Mouse (Mus musculus) neural tube, embryonic 11.5 days (tissue): Measurements from ENCODE around the gene Gatad2b. TPM values are rescaled to one million over a fixed set of nuclear protein-coding genes. Genes with fewer than 3 reads are reported as not detected.
A peak's percentile ranks its signal among the peaks of the same experiment; 100 is the strongest.

ENCODE experiments used
- ATAC-seq: fragments of 200-750 bp; cut with Nextera tagmentation; 2 replicates; pipeline ENCODE4 v1.8.0; 2017; ENCODE audit warnings: moderate number of reproducible peaks, mild to moderate bottlenecking, moderate TSS enrichment, moderate library complexity; ENCODE audit not compliant: insufficient read depth, low FRiP score, low TSS enrichment
- DNase-seq: peaks from one replicate; pipeline ENCODE4 v3.0.0-alpha.2; 2015; ENCODE audit warnings: low spot score
- H3K27ac ChIP-seq: fragments of 300-500 bp; sonication (generic); 2 replicates; pipeline ENCODE4 v1.5.1; 2014; ENCODE audit warnings: low read depth, mild to moderate bottlenecking, low read length
- H3K27me3 ChIP-seq: fragments of 300-500 bp; sonication (generic); 2 replicates; pipeline ENCODE4 v1.6.1; 2014; ENCODE audit warnings: mild to moderate bottlenecking, low read length, mixed read lengths; ENCODE audit not compliant: control insufficient read depth, insufficient read depth
- H3K36me3 ChIP-seq: fragments of 300-500 bp; sonication (generic); 2 replicates; pipeline ENCODE4 v1.6.1; 2014; ENCODE audit warnings: mild to moderate bottlenecking, low read length, moderate library complexity, mixed read lengths; ENCODE audit not compliant: control insufficient read depth, insufficient read depth
- H3K4me1 ChIP-seq: fragments of 300-500 bp; sonication (generic); 2 replicates; pipeline ENCODE4 v1.6.1; 2014; ENCODE audit warnings: low read length, mixed read lengths; ENCODE audit not compliant: control insufficient read depth, insufficient read depth
- H3K4me2 ChIP-seq: fragments of 300-500 bp; sonication (generic); 2 replicates; pipeline ENCODE4 v1.6.1; 2014; ENCODE audit warnings: low read depth, mild to moderate bottlenecking, moderate library complexity
- H3K4me3 ChIP-seq: fragments of 300-500 bp; sonication (generic); 2 replicates; pipeline ENCODE4 v1.5.1; 2014; ENCODE audit warnings: low read depth, low read length
- H3K9ac ChIP-seq: fragments of 300-500 bp; sonication (generic); 2 replicates; pipeline ENCODE4 v1.6.1; 2014; ENCODE audit warnings: mild to moderate bottlenecking, low read length
- H3K9me3 ChIP-seq: fragments of 300-500 bp; sonication (generic); 2 replicates; pipeline ENCODE4 v1.6.1; 2016; ENCODE audit warnings: low read length; ENCODE audit not compliant: control insufficient read depth
- WGBS: fragments of 180-500 bp; shearing (Covaris S2); extraction: QIAGEN DNeasy Blood & Tissue Kit; methylation state at CpG from one replicate; pipeline ENCODE4 v1.1.7; 2014; 5-methylcytosine and 5-hydroxymethylcytosine counted together
- polyA plus RNA-seq: library from polyadenylated mRNA; unstranded; fragments of >200 nt; fragmentation: Nextera tagmentation; extraction: Ambion mirVana; gene quantifications from 2 replicates; pipeline ENCODE4 v1.2.1, GENCODE M21; 2014

Gene Gatad2b
- polyA plus RNA-seq, 1 experiment from 2014 or later = 9.2 TPM

- DNase-seq = no peak
- Histone ChIP-seq H3K9ac (no peak overlapping the region), H3K36me3 (peaks cover 13% of the 10 kb centered on the region), H3K4me3 (peak overlapping the region; percentile 66; the same call in 1 of the 2 replicates), H3K4me2 (peak overlapping the region; percentile 74), H3K9me3 (no peaks in the 10 kb centered on the region), H3K27ac (no peak overlapping the region), H3K27me3 (no peaks in the 10 kb centered on the region), H3K4me1 (peaks cover 13% of the 10 kb centered on the region)
- ATAC-seq = no peak
- 87% methylated on average over 4 of the region's 4 CpGs for WGBS
These were observed 95.2 kb downstream of the Gatad2b start for GRCm38 (mm10) chr3:90388192-90388591.

GRCm38 (mm10) chr3:90388726-90389510 is 95.9 kb downstream of the Gatad2b start:
- Histone ChIP-seq H3K9me3 (no peaks in the 10 kb centered on the region), H3K9ac (peak overlapping the region; percentile 85), H3K27ac (peak overlapping the region; percentile 82), H3K36me3 (peaks cover 19% of the 10 kb centered on the region), H3K4me2 (peak overlapping the region; percentile 74), H3K27me3 (no peaks in the 10 kb centered on the region), H3K4me3 (peak overlapping the region; percentile 66), H3K4me1 (peaks cover 13% of the 10 kb centered on the region)
- ATAC-seq (peak; percentile 74), DNase-seq (peak; percentile 71)
- WGBS = 3% methylated on average over 48 of the region's 53 CpGs

GRCm38 (mm10) chr3:90389511-90390490 is 96.8 kb downstream of the Gatad2b start, which contains the start of gene Slc27a3:
Gene Slc27a3, minus strand, starts transcription at chr3:90389938.
- WGBS = under 1% methylated on average over 54 of the region's 55 CpGs
- DNase-seq (peak; percentile 65), ATAC-seq (peak; percentile 52)
- Histone ChIP-seq H3K4me2 (peak within 1 kb of the TSS; percentile 74), H3K9ac (peak within 1 kb of the TSS; percentile 85), H3K27me3 (no peaks in the 10 kb centered on the region), H3K27ac (peak within 1 kb of the TSS; percentile 82), H3K9me3 (no peaks in the 10 kb centered on the region), H3K4me3 (peak within 1 kb of the TSS; percentile 66), H3K36me3 (peaks cover 22% of the 10 kb centered on the region), H3K4me1 (peaks cover 13% of the 10 kb centered on the region)

- Histone ChIP-seq H3K4me2 (no peak overlapping the region), H3K36me3 (peaks cover 24% of the 10 kb centered on the region)
- ATAC-seq = no peak
These were observed 98.0 kb downstream of the Gatad2b start for GRCm38 (mm10) chr3:90391004-90391403.

GRCm38 (mm10) chr3:90391941-90392340 is 99.0 kb downstream of the Gatad2b start:
- Histone ChIP-seq H3K27ac (no peak overlapping the region), H3K4me2 (no peak overlapping the region), H3K4me3 (no peak overlapping the region), H3K9ac (no peak overlapping the region), H3K9me3 (no peaks in the 10 kb centered on the region), H3K36me3 (peaks cover 22% of the 10 kb centered on the region), H3K4me1 (peaks cover 13% of the 10 kb centered on the region), H3K27me3 (no peaks in the 10 kb centered on the region)
- DNase-seq (no peak), ATAC-seq (no peak)
- WGBS = 89% methylated on average over 8 of the region's 8 CpGs

More at GRCm38 (mm10) chr3:90391004-90391403, 98.0 kb downstream of the Gatad2b start:
- no peak overlapping the region for H3K27ac ChIP-seq
- H3K4me1 ChIP-seq = peaks cover 13% of the 10 kb centered on the region
- H3K27me3 ChIP-seq = no peaks in the 10 kb centered on the region
- no peaks in the 10 kb centered on the region for H3K9me3 ChIP-seq
- H3K4me3 ChIP-seq = no peak overlapping the region
- 78% methylated on average over 4 of the region's 4 CpGs for WGBS
- H3K9ac ChIP-seq = no peak overlapping the region
- DNase-seq = no peak

- 88% methylated on average over 3 of the region's 3 CpGs for WGBS
- Histone ChIP-seq H3K36me3 (peaks cover 22% of the 10 kb centered on the region), H3K27ac (no peak overlapping the region), H3K27me3 (no peaks in the 10 kb centered on the region), H3K4me3 (no peak overlapping the region), H3K9me3 (no peaks in the 10 kb centered on the region), H3K9ac (no peak overlapping the region), H3K4me2 (no peak overlapping the region), H3K4me1 (peaks cover 13% of the 10 kb centered on the region)
- ATAC-seq = no peak
- no peak for DNase-seq
These were observed 99.7 kb downstream of the Gatad2b start for GRCm38 (mm10) chr3:90392661-90393060.

GRCm38 (mm10) chr3:90395629-90396028 is 102.7 kb downstream of the Gatad2b start:
- no peak overlapping the region for H3K4me3 ChIP-seq
- no peak overlapping the region for H3K4me2 ChIP-seq
- DNase-seq (no peak), ATAC-seq (no peak)
- 89% methylated on average over 3 of the region's 3 CpGs for WGBS
- H3K27me3 ChIP-seq = no peaks in the 10 kb centered on the region
- no peak overlapping the region for H3K27ac ChIP-seq
- no peak overlapping the region for H3K9ac ChIP-seq
- no peaks in the 10 kb centered on the region for H3K4me1 ChIP-seq
- no peaks in the 10 kb centered on the region for H3K9me3 ChIP-seq
- peaks cover 29% of the 10 kb centered on the region for H3K36me3 ChIP-seq

GRCm38 (mm10) chr3:90400993-90401392 is 108.0 kb downstream of the Gatad2b start:
- no peak overlapping the region for H3K4me2 ChIP-seq
- H3K27ac ChIP-seq = no peak overlapping the region
- peaks cover 18% of the 10 kb centered on the region for H3K36me3 ChIP-seq
- ATAC-seq = no peak
- H3K4me1 ChIP-seq = no peaks in the 10 kb centered on the region
- DNase-seq = no peak
- H3K9ac ChIP-seq = no peak overlapping the region
- no peaks in the 10 kb centered on the region for H3K27me3 ChIP-seq
- H3K4me3 ChIP-seq = no peak overlapping the region
- H3K9me3 ChIP-seq = no peaks in the 10 kb centered on the region
- WGBS = 84% methylated on average over 4 of the region's 4 CpGs
